Mouse (Mus musculus): ENCODE measurements around the gene Atf6b. TPM values are rescaled to one million over a fixed set of nuclear protein-coding genes. Genes with fewer than 3 reads are reported as not detected.

Gene Atf6b
- polyA plus RNA-seq, 1 experiment from 2014 or later: 118 TPM

DNA sequence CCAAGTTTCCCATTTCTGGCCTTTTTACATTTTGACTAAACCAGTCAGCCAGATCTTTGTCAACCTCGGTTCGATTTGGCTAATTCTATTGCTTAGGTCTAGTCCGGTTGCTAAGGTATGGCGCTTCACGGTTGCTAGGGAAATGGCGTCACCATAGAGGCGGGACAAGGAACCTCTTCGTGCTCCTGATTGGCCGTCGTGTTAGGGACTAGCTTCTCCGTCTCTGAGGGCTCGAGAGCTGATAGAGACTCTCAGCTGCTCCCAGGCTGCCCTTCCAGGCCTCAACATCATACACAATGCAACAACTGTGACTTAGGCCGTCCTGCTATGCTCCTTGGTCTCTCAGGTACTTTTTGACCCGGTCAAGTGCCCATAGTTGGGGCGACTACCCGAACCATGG, 2.3 kb upstream of the Atf6b start, which contains the start of gene Fkbpl:
TSS of gene Fkbpl (plus strand) at position 157 of the 400 bp plus-strand sequence.
- no peaks in the 10 kb centered on the region for H3K27me3 ChIP-seq (ENCODE audit: insufficient read depth, poor library complexity, severe bottlenecking)
- no peaks in the 10 kb centered on the region for H3K9me3 ChIP-seq
- H3K4me3 ChIP-seq: peak within 1 kb of the TSS; percentile 70
- DNase-seq (ENCODE audit: low spot score): peak; percentile 94
- peaks cover 22% of the 10 kb centered on the region for H3K36me3 ChIP-seq
- H3K27ac ChIP-seq: peak within 1 kb of the TSS; percentile 87
- peaks cover 61% of the 10 kb centered on the region for H3K4me1 ChIP-seq (replicated peaks)
- 1% methylated on average over 16 of the region's 16 CpGs for WGBS

DNA sequence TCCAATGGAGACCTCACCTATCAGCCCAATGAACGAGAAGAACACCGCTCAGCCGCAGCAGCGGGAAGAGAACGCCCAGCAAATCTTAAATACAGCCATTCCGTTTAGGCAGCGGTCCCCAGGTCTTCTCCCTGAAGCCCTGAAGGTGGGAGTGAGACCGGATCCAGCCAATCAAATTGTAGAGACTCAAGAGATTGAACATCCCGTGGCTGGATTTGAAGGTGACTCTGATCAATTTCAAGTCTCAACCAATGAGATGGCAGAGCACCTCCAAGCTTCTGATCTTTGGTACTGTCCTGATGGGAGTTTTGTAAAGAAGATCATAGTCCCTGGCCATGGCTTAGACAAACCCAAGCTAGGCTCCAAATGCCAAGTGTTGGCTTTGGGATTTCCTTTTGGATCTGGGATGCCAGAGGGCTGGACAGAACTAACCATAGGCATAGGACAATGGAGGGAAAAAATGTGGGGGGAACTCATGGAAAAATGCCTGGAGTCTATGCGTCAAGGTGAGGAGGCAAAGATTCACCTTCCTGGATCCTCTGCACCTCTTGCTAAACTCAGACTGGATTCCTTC, 1.6 kb upstream of the Atf6b start:
- Histone ChIP-seq H3K4me1 (replicated peaks) (peaks cover 54% of the 10 kb centered on the region), H3K27ac (peak overlapping the region; percentile 87), H3K36me3 (peaks cover 29% of the 10 kb centered on the region), H3K9me3 (no peaks in the 10 kb centered on the region), H3K27me3 (ENCODE audit: insufficient read depth, poor library complexity, severe bottlenecking) (no peaks in the 10 kb centered on the region), H3K4me3 (peak overlapping the region; percentile 70)
- DNase-seq (ENCODE audit: low spot score): no peak
- 44% methylated on average over 10 of the region's 10 CpGs for WGBS

DNA sequence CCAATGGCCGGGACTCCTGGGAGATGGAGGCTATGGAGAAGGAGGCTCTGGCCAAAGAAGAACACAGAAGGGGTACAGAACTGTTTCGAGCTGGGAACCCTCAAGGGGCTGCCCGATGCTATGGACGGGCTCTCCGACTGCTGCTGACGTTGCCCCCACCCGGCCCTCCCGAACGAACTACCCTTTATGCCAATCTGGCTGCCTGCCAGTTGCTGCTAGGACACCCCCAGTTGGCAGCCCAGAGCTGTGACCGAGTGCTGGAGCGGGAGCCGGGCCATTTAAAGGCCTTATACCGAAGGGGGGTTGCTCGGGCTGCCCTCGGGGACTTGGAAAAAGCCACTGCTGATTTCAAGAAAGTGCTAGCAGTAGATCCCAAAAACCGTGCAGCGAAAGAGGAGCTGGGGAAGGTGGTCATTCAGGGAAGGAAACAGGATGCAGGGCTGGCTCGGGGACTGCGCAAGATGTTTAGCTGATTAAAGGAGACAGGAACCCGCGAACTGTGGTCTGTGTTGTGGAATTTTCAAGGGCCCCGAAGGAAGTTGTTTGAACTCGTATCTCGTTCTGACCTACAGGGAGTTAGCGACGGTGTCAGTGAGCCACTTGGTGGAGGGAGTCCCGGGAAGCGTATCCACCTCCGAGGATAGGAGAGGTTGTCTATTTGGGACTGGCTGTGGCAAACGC, 975 bp upstream of the Atf6b start:
- 94% methylated on average over 30 of the region's 30 CpGs for whole genome bisulfite sequencing
- Histone ChIP-seq H3K27ac (no peak overlapping the region), H3K36me3 (peaks cover 36% of the 10 kb centered on the region), H3K27me3 (ENCODE audit: insufficient read depth, poor library complexity, severe bottlenecking) (no peaks in the 10 kb centered on the region), H3K4me3 (peak overlapping the region; percentile 98), H3K4me1 (replicated peaks) (peaks cover 48% of the 10 kb centered on the region), H3K9me3 (no peaks in the 10 kb centered on the region)
- DNase-seq (ENCODE audit: low spot score): no peak

DNA sequence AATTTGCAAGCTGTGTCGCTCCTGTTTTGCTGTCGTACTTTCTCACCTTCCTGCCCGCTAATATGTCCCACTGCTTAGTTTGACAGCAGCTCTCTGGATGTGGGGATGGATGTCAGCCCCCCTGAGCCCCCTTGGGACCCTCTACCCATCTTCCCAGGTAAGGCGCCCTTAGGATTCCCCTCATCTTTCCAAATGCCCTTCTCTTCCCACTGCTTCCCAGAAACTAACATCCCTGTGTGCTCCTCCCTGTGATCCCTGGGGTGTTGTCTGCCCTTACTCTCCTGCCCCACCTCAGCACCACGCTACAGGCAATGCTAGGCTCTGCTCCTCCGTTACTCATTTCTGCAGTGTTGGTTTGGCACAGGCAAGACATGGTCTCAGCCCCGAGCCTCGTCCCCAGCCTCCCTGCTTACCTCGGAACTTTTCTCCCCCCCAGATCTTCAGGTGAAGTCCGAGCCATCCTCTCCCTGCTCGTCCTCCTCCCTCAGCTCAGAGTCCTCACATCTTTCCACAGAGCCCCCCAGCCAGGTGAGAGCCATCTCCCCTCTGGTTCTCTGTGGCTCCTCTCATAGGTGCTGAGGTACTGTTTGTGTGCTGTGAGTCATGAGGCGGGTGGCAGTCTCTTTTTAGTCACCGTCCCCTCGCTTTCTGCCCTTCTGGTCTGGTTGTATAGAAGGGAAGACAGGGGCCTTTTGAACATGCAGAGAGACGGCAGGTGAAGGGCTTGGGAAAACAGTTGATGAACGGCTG, 1.4 kb downstream of the Atf6b start:
- Histone ChIP-seq H3K36me3 (peaks cover 59% of the 10 kb centered on the region), H3K9me3 (no peaks in the 10 kb centered on the region)
- 85% methylated on average over 16 of the region's 16 CpGs for WGBS

DNA sequence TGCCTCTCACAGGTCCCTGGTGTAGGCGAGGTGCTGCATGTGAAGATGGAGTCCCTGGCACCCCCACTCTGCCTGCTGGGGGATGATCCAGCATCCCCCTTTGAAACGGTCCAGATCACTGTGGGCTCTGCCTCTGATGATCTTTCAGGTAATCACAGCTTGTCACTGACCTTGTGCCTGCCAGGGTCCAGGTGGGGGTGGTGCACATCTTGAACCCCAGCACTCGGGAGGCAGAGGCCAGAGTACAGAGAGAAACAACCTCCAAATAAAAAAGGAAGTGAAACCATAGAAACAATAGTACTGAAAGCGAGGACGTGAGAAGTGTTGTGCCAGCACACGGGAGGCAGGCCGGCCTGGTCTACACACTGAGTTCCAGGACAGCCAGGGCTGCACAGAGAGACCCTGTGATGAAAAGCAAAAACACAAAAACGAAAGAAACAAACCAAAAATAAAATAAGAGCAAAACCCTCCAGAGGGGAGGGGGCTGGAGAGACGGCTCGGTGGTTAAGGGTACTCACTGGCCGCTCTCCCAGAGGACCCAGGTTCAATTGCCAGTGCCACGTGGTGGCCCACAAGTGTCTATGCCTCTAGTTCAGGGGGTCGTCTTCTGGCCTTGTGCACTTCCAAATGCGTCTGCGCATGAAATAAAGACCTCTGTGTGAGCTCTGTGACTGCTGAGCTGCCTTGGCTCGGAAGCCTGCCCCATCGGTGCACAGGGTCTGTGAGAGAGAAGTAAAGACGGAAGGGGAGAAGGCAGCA, 2.3 kb downstream of the Atf6b start:
- H3K36me3 ChIP-seq: peaks cover 69% of the 10 kb centered on the region
- no peak overlapping the region for H3K27ac ChIP-seq
- 88% methylated on average over 18 of the region's 18 CpGs for WGBS
- no peaks in the 10 kb centered on the region for H3K27me3 ChIP-seq (ENCODE audit: insufficient read depth, poor library complexity, severe bottlenecking)
- no peak for DNase-seq (ENCODE audit: low spot score)
- no peaks in the 10 kb centered on the region for H3K9me3 ChIP-seq
- H3K4me1 ChIP-seq (replicated peaks): peaks cover 44% of the 10 kb centered on the region
- H3K4me3 ChIP-seq: no peak overlapping the region

More for the DNA sequence above, 1.4 kb downstream of the Atf6b start:
- Histone ChIP-seq H3K27ac (no peak overlapping the region), H3K4me3 (peak overlapping the region; percentile 98), H3K4me1 (replicated peaks) (peaks cover 41% of the 10 kb centered on the region), H3K27me3 (ENCODE audit: insufficient read depth, poor library complexity, severe bottlenecking) (no peaks in the 10 kb centered on the region)
- no peak for DNase-seq (ENCODE audit: low spot score)

DNA sequence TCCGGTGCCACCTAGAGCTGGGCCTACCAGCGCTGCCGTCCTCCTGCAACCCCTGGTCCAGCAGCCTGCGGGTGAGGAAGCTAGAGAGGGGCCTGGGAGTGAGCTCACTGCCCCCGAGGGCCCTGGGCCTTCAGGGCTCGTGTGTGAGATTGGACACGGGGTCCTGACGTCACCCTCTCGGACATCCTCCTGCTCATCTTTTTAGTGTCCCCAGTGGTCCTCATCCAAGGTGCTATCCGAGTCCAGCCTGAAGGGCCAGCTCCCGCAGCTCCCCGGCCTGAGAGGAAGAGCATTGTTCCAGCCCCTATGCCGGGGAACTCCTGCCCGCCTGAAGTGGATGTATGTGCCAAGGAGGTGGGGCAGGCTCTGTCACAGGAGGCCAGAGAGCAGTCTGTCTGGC, 3.8 kb downstream of the Atf6b start:
- Histone ChIP-seq H3K27me3 (ENCODE audit: insufficient read depth, poor library complexity, severe bottlenecking) (no peaks in the 10 kb centered on the region), H3K4me3 (no peak overlapping the region), H3K36me3 (peaks cover 79% of the 10 kb centered on the region), H3K27ac (no peak overlapping the region), H3K4me1 (replicated peaks) (peaks cover 40% of the 10 kb centered on the region), H3K9me3 (no peaks in the 10 kb centered on the region)
- 91% methylated on average over 14 of the region's 14 CpGs for WGBS
- DNase-seq (ENCODE audit: low spot score): no peak

DNA sequence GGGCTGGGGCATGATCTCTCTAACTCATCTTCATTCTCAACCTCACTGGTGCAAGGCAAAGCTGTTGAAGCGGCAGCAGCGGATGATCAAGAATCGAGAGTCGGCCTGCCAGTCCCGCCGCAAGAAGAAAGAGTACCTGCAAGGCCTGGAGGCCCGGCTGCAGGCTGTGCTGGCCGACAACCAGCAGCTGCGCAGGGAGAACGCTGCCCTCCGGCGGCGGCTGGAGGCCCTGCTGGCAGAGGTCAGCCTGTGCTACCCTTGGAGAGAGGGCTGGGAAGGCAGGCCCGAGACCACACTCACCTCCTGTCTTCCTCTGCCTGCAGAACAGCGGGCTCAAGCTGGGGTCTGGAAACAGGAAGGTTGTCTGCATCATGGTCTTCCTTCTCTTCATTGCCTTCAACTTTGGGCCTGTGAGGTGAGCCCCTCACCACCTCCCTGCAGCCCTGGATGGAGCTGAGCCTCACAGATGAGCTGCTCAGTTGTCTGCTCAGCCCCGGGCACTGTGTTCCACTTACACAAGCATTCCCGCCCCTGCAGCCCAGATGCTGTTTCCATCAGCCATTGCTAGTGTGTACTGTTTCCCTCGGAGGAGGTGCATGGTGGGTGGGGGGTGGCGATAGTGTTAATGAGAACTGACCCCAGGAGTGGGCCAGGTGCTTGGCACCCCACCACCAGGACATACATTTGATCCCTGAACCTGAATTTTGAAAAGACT, 4.7 kb downstream of the Atf6b start:
- Histone ChIP-seq H3K4me1 (replicated peaks) (peaks cover 41% of the 10 kb centered on the region), H3K4me3 (0 out of 2 replicates have a peak overlapping the region, but pooled peaks have one; percentile 21), H3K27ac (no peak overlapping the region), H3K36me3 (peaks cover 73% of the 10 kb centered on the region), H3K9me3 (no peaks in the 10 kb centered on the region), H3K27me3 (ENCODE audit: insufficient read depth, poor library complexity, severe bottlenecking) (no peaks in the 10 kb centered on the region)
- WGBS: 54% methylated on average over 19 of the region's 19 CpGs
- DNase-seq (ENCODE audit: low spot score): peak; percentile 60

DNA sequence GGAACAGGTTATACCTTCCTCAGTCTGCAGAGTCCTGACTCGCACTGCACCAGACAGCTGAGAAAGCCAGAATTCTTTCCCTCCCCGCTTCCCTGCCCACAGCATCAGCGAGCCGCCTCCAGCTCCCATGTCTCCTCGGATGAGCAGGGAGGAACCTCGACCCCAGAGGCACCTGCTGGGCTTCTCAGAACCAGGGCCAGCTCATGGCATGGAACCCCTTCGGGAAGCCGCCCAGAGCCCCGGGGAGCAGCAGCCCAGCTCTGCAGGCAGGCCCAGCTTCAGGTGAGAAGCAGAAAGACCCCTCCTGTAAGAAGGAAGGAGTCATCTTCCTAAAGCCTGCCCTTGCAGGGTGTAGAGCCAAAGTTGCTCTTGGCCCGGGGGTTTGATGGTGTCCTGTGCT, 5.6 kb downstream of the Atf6b start:
- 93% methylated on average over 10 of the region's 10 CpGs for WGBS
- Histone ChIP-seq H3K9me3 (no peaks in the 10 kb centered on the region), H3K4me1 (replicated peaks) (peaks cover 46% of the 10 kb centered on the region), H3K27me3 (ENCODE audit: insufficient read depth, poor library complexity, severe bottlenecking) (no peaks in the 10 kb centered on the region), H3K4me3 (no peak overlapping the region), H3K27ac (no peak overlapping the region), H3K36me3 (peaks cover 73% of the 10 kb centered on the region)
- no peak for DNase-seq (ENCODE audit: low spot score)

DNA sequence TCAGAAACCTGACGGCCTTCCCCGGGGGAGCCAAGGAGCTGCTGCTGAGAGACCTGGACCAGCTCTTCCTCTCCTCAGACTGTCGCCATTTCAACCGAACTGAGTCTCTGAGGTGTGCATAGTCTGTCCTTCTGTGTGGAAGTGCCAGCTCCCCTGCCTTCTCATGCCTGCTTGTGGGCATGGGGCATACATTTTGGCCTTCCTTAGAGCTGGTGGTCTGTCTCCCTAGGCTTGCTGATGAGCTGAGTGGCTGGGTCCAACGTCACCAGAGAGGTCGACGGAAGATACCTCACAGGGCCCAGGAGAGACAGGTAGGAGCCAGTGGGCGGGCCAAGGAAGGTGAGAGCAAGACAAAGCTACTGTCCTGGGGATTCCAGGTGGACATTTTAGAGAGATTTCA, 6.0 kb downstream of the Atf6b start:
- H3K4me1 ChIP-seq (replicated peaks): peaks cover 43% of the 10 kb centered on the region
- no peaks in the 10 kb centered on the region for H3K9me3 ChIP-seq
- no peak overlapping the region for H3K4me3 ChIP-seq
- H3K27ac ChIP-seq: no peak overlapping the region
- DNase-seq (ENCODE audit: low spot score): no peak
- 92% methylated on average over 8 of the region's 8 CpGs for WGBS
- no peaks in the 10 kb centered on the region for H3K27me3 ChIP-seq (ENCODE audit: insufficient read depth, poor library complexity, severe bottlenecking)
- H3K36me3 ChIP-seq: peaks cover 73% of the 10 kb centered on the region

DNA sequence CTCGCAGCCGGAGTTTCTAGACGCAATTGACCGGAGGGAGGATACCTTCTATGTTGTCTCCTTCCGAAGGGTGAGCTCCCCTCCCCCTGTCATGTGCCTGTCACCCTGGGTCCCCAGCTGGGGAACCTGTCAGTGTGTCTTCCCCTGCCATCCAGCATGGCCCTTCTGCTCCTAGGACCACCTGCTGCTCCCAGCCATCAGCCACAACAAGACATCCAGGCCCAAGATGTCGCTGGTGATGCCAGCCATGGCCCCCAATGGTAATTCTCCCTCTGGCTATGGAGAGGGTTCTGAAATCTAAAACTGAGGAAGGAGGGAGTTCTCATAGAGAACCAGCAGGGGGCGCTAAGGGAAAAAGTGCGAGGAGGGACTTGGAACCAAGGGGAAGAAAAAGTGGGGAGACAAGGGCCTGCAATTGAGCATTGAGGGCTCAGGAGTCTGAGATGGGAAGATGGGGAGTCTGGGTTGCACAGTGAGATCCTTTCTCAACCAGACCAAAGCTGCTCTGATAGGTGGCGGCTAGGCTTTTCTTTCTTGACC, 6.9 kb downstream of the Atf6b start:
- Histone ChIP-seq H3K9me3 (no peaks in the 10 kb centered on the region), H3K4me1 (replicated peaks) (peaks cover 35% of the 10 kb centered on the region), H3K27me3 (ENCODE audit: insufficient read depth, poor library complexity, severe bottlenecking) (no peaks in the 10 kb centered on the region; the same call in 1 of the 2 replicates), H3K36me3 (peaks cover 68% of the 10 kb centered on the region), H3K27ac (no peak overlapping the region), H3K4me3 (no peak overlapping the region)
- WGBS: 69% methylated on average over 9 of the region's 9 CpGs
- DNase-seq (ENCODE audit: low spot score): peak; percentile 52

DNA sequence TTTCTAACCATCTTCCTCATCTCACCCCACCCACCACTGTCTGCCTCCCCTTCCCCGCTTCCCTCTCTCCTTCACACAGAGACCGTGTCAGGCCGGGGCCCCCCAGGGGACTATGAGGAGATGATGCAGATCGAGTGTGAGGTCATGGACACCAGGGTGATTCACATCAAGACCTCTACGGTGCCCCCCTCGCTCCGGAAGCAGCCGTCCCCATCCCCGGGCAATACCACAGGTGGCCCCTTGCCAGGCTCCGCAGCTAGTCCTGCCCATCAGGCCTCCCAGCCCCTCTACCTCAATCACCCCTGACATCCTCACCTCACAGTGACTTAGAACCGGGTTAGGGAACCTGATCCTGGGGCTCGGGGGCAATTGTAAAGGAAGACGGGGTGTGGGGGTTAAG, 7.4 kb downstream of the Atf6b start:
- Histone ChIP-seq H3K27me3 (ENCODE audit: insufficient read depth, poor library complexity, severe bottlenecking) (peaks cover 5% of the 10 kb centered on the region), H3K9me3 (no peaks in the 10 kb centered on the region), H3K4me3 (no peak overlapping the region; the same call in 1 of the 2 replicates), H3K27ac (peak overlapping the region; percentile 29; the same call in 1 of the 2 replicates), H3K4me1 (replicated peaks) (peaks cover 31% of the 10 kb centered on the region), H3K36me3 (peaks cover 62% of the 10 kb centered on the region)
- 95% methylated on average over 13 of the region's 13 CpGs for WGBS
- no peak for DNase-seq (ENCODE audit: low spot score)

DNA sequence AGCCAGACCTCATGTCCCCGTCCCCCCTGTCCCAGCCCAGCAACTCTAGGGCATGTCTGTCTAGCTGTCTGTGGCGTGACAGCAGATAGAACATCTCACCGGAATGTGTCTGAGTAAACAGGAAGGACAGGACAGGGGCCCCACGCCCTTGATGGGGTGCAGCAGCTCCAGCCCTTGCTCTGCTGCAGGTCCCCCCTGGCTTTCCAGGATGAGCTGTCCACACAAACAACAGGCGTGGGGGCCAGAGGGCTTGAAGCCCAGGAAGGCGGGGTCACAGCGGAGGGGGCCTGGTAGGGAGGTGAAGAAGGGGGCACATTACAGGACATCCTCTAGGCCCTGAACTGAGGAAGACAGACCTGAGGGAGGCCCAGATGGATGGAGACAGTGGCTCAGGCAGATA, 8.2 kb downstream of the Atf6b start:
- Histone ChIP-seq H3K27me3 (ENCODE audit: insufficient read depth, poor library complexity, severe bottlenecking) (peaks cover 13% of the 10 kb centered on the region), H3K4me1 (replicated peaks) (peaks cover 31% of the 10 kb centered on the region), H3K36me3 (peaks cover 54% of the 10 kb centered on the region), H3K4me3 (no peak overlapping the region), H3K9me3 (no peaks in the 10 kb centered on the region), H3K27ac (no peak overlapping the region)
- WGBS: 87% methylated on average over 7 of the region's 7 CpGs
- DNase-seq (ENCODE audit: low spot score): no peak
